Mouse (Mus musculus): ENCODE results near the gene Snx25. TPM values are rescaled to one million over a fixed set of nuclear protein-coding genes. Genes with fewer than 3 reads are reported as not detected.
A peak's percentile ranks its signal among the peaks of the same experiment; 100 is the strongest.

Snx25 gene
- polyA plus RNA-seq (2015; fragmentation: Nextera tagmentation; extraction: Ambion mirVana), result 4.0 and 6.0 TPM in 2 replicates

- Histone ChIP-seq H3K9ac (ENCODE audit: low read length) (peak within 1 kb of the TSS; percentile 91), H3K4me1 (ENCODE audit: control insufficient read depth, insufficient read depth, low read length) (peaks cover 8% of the 10 kb centered on the region; the same call in 1 of the 2 replicates), H3K9me3 (replicated peaks; ENCODE audit: control insufficient read depth, low read length) (no peaks in the 10 kb centered on the region), H3K4me3 (replicated peaks; ENCODE audit: low read length) (peak within 1 kb of the TSS; percentile 82), H3K27ac (ENCODE audit: low read length) (0 out of 2 replicates have a peak within 1 kb of the TSS, but pooled peaks have one; percentile 14), H3K27me3 (ENCODE audit: control insufficient read depth, insufficient read depth, low read length) (peaks cover 6% of the 10 kb centered on the region; the same call in 1 of the 2 replicates), H3K4me2 (ENCODE audit: low read depth, low read length) (peak within 1 kb of the TSS; percentile 92), H3K36me3 (ENCODE audit: control insufficient read depth, insufficient read depth, low read length) (no peaks in the 10 kb centered on the region)
- peak; percentile 93 for ATAC-seq (ENCODE audit: insufficient read depth, low FRiP score)
- 3% methylated on average over 64 of the region's 103 CpGs for WGBS
Measured at GRCm38 (mm10) chr8:46152064-46153031, at the start of gene Snx25. Gene Snx25, minus strand, starts transcription at chr8:46152159.

GRCm38 (mm10) chr8:46197673-46198072, 45.7 kb upstream of the Snx25 start:
- no peak overlapping the region for H3K4me2 ChIP-seq (ENCODE audit: low read depth, low read length)
- H3K27me3 ChIP-seq (ENCODE audit: control insufficient read depth, insufficient read depth, low read length), result no peaks in the 10 kb centered on the region
- H3K4me3 ChIP-seq (replicated peaks; ENCODE audit: low read length), result no peak overlapping the region
- 79% methylated on average over 5 of the region's 5 CpGs for WGBS
- H3K9ac ChIP-seq (ENCODE audit: low read length), result no peak overlapping the region
- H3K9me3 ChIP-seq (replicated peaks; ENCODE audit: control insufficient read depth, low read length), result no peaks in the 10 kb centered on the region
- H3K4me1 ChIP-seq (ENCODE audit: control insufficient read depth, insufficient read depth, low read length), result no peaks in the 10 kb centered on the region
- no peak for ATAC-seq (ENCODE audit: insufficient read depth, low FRiP score)
- no peak overlapping the region for H3K27ac ChIP-seq (ENCODE audit: low read length)
- H3K36me3 ChIP-seq (ENCODE audit: control insufficient read depth, insufficient read depth, low read length), result 0 out of 2 replicates have a peak, but pooled peaks cover 4% of the 10 kb centered on the region

GRCm38 (mm10) chr8:46196877-46197276, 44.9 kb upstream of the Snx25 start:
- no peak overlapping the region for H3K27ac ChIP-seq (ENCODE audit: low read length)
- 85% methylated on average over 3 of the region's 3 CpGs for WGBS
- no peak overlapping the region for H3K4me2 ChIP-seq (ENCODE audit: low read depth, low read length)
- no peaks in the 10 kb centered on the region for H3K27me3 ChIP-seq (ENCODE audit: control insufficient read depth, insufficient read depth, low read length)
- H3K4me3 ChIP-seq (replicated peaks; ENCODE audit: low read length), result no peak overlapping the region
- no peak for ATAC-seq (ENCODE audit: insufficient read depth, low FRiP score)
- H3K9ac ChIP-seq (ENCODE audit: low read length), result no peak overlapping the region
- no peaks in the 10 kb centered on the region for H3K9me3 ChIP-seq (replicated peaks; ENCODE audit: control insufficient read depth, low read length)
- H3K36me3 ChIP-seq (ENCODE audit: control insufficient read depth, insufficient read depth, low read length), result 0 out of 2 replicates have a peak, but pooled peaks cover 4% of the 10 kb centered on the region
- no peaks in the 10 kb centered on the region for H3K4me1 ChIP-seq (ENCODE audit: control insufficient read depth, insufficient read depth, low read length)

- Histone ChIP-seq H3K9me3 (replicated peaks; ENCODE audit: control insufficient read depth, low read length) (no peaks in the 10 kb centered on the region), H3K4me2 (ENCODE audit: low read depth, low read length) (no peak overlapping the region), H3K4me3 (replicated peaks; ENCODE audit: low read length) (no peak overlapping the region), H3K9ac (ENCODE audit: low read length) (no peak overlapping the region), H3K36me3 (ENCODE audit: control insufficient read depth, insufficient read depth, low read length) (0 out of 2 replicates have a peak, but pooled peaks cover 8% of the 10 kb centered on the region), H3K27ac (ENCODE audit: low read length) (no peak overlapping the region), H3K27me3 (ENCODE audit: control insufficient read depth, insufficient read depth, low read length) (no peaks in the 10 kb centered on the region), H3K4me1 (ENCODE audit: control insufficient read depth, insufficient read depth, low read length) (no peaks in the 10 kb centered on the region)
- WGBS, result 84% methylated on average over 8 of the region's 8 CpGs
- ATAC-seq (ENCODE audit: insufficient read depth, low FRiP score), result no peak
Measured at GRCm38 (mm10) chr8:46193100-46193499, 41.1 kb upstream of the Snx25 start.

- Histone ChIP-seq H3K36me3 (ENCODE audit: control insufficient read depth, insufficient read depth, low read length) (0 out of 2 replicates have a peak, but pooled peaks cover 4% of the 10 kb centered on the region), H3K27me3 (ENCODE audit: control insufficient read depth, insufficient read depth, low read length) (no peaks in the 10 kb centered on the region), H3K9ac (ENCODE audit: low read length) (no peak overlapping the region), H3K9me3 (replicated peaks; ENCODE audit: control insufficient read depth, low read length) (no peaks in the 10 kb centered on the region), H3K4me3 (replicated peaks; ENCODE audit: low read length) (no peak overlapping the region), H3K27ac (ENCODE audit: low read length) (no peak overlapping the region), H3K4me1 (ENCODE audit: control insufficient read depth, insufficient read depth, low read length) (no peaks in the 10 kb centered on the region), H3K4me2 (ENCODE audit: low read depth, low read length) (no peak overlapping the region)
- no peak for ATAC-seq (ENCODE audit: insufficient read depth, low FRiP score)
- WGBS, result 7% methylated on average over 2 of the region's 2 CpGs
Measured at GRCm38 (mm10) chr8:46185361-46185760, 33.4 kb upstream of the Snx25 start.

GRCm38 (mm10) chr8:46180136-46180535, 28.2 kb upstream of the Snx25 start:
- WGBS, result 90% methylated on average over 7 of the region's 7 CpGs
- Histone ChIP-seq H3K36me3 (ENCODE audit: control insufficient read depth, insufficient read depth, low read length) (0 out of 2 replicates have a peak, but pooled peaks cover 4% of the 10 kb centered on the region), H3K4me1 (ENCODE audit: control insufficient read depth, insufficient read depth, low read length) (no peaks in the 10 kb centered on the region), H3K4me3 (replicated peaks; ENCODE audit: low read length) (no peak overlapping the region), H3K27ac (ENCODE audit: low read length) (no peak overlapping the region), H3K9ac (ENCODE audit: low read length) (no peak overlapping the region), H3K27me3 (ENCODE audit: control insufficient read depth, insufficient read depth, low read length) (no peaks in the 10 kb centered on the region), H3K4me2 (ENCODE audit: low read depth, low read length) (no peak overlapping the region), H3K9me3 (replicated peaks; ENCODE audit: control insufficient read depth, low read length) (no peaks in the 10 kb centered on the region)
- ATAC-seq (ENCODE audit: insufficient read depth, low FRiP score), result no peak

- no peak for ATAC-seq (ENCODE audit: insufficient read depth, low FRiP score)
- no peak overlapping the region for H3K27ac ChIP-seq (ENCODE audit: low read length)
- H3K9ac ChIP-seq (ENCODE audit: low read length), result no peak overlapping the region
- no peak overlapping the region for H3K4me3 ChIP-seq (replicated peaks; ENCODE audit: low read length)
- H3K36me3 ChIP-seq (ENCODE audit: control insufficient read depth, insufficient read depth, low read length), result no peaks in the 10 kb centered on the region
- no peaks in the 10 kb centered on the region for H3K4me1 ChIP-seq (ENCODE audit: control insufficient read depth, insufficient read depth, low read length)
- H3K4me2 ChIP-seq (ENCODE audit: low read depth, low read length), result no peak overlapping the region
- H3K27me3 ChIP-seq (ENCODE audit: control insufficient read depth, insufficient read depth, low read length), result no peaks in the 10 kb centered on the region
- WGBS, result 67% methylated on average over 2 of the region's 2 CpGs
- no peaks in the 10 kb centered on the region for H3K9me3 ChIP-seq (replicated peaks; ENCODE audit: control insufficient read depth, low read length)
Measured at GRCm38 (mm10) chr8:46173651-46174050, 21.7 kb upstream of the Snx25 start.

- WGBS, result 0% methylated on average over 23 of the region's 25 CpGs
- H3K4me2 ChIP-seq (ENCODE audit: low read depth, low read length), result peak overlapping the region; percentile 71
- no peak for ATAC-seq (ENCODE audit: insufficient read depth, low FRiP score)
Measured at GRCm38 (mm10) chr8:46163870-46164190, 11.9 kb upstream of the Snx25 start.

More at GRCm38 (mm10) chr8:46163870-46164190, 11.9 kb upstream of the Snx25 start:
- Histone ChIP-seq H3K4me3 (replicated peaks; ENCODE audit: low read length) (peak overlapping the region; percentile 67), H3K27ac (ENCODE audit: low read length) (peak overlapping the region; percentile 63), H3K4me1 (ENCODE audit: control insufficient read depth, insufficient read depth, low read length) (peaks cover 16% of the 10 kb centered on the region), H3K27me3 (ENCODE audit: control insufficient read depth, insufficient read depth, low read length) (no peaks in the 10 kb centered on the region), H3K9ac (ENCODE audit: low read length) (peak overlapping the region; percentile 87), H3K36me3 (ENCODE audit: control insufficient read depth, insufficient read depth, low read length) (no peaks in the 10 kb centered on the region), H3K9me3 (replicated peaks; ENCODE audit: control insufficient read depth, low read length) (no peaks in the 10 kb centered on the region)
